Mouse (Mus musculus): ENCODE measurements around the gene Ptpa.

Gene Ptpa

DNA sequence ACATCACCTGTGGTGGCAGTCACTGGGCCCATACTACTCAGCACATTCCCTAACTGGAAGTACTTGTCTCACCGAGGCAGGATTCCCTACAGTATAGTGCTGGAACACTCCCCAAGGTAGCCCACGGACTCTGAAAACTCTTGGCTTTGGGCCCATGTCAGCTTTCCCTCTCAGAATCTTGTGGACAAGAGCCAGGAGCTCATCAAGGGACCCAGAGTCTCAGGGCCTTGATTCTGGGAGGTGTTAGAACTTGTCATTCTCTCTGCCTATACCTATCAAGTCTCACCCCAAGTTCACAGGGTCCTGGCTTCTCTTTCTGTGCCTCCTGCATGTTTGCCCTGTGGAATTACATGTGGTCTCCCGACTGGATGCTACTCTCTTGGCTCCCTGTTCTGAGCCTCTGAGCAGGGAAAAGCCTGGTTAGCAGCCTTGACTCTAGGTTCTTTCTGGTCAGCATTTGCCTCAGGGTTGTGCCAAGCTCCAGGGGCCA is 24.4 kb downstream of the Ptpa start:
- DNase-seq: no peak

DNA sequence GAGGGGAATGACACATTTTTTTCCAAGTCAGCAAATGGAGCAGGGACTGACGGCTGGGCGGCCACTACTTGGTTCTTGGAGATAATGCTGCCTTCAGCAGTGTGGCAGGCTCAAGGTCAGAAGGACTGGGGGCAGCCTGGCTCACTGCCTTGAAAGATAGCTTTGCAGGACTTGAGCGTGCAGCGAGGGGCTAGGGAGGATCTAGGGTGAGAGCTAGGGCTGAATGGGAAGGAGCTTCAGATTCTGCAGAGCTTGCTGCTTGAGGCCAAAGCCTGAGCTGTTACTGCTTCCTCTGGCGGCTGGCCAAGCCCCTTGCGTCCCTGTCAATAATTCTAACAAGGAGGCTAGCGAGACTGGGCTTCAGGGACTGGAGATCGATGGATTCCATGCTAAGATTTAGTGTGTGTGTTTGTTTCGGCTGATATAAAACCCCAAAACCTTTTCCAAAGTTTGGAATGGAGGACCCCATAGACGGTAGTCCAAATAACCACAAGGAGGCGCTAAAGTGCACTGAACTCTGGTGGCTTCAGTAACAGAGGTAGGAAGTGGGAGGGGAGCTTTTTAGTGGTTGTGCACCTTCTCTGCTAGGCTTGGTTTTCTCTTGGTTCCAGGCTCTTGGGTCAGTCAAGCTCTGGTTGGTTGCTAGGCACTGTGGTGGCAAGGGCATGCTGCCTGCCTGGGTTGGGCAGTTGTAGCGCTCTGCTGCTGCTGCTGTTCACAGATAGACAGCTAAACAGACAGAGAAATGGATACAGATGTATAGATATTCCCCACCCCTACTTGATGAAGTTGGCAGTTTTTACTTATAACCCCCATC is 25.1 kb downstream of the Ptpa start:
- DNase-seq: peak; percentile 76 to 78

DNA sequence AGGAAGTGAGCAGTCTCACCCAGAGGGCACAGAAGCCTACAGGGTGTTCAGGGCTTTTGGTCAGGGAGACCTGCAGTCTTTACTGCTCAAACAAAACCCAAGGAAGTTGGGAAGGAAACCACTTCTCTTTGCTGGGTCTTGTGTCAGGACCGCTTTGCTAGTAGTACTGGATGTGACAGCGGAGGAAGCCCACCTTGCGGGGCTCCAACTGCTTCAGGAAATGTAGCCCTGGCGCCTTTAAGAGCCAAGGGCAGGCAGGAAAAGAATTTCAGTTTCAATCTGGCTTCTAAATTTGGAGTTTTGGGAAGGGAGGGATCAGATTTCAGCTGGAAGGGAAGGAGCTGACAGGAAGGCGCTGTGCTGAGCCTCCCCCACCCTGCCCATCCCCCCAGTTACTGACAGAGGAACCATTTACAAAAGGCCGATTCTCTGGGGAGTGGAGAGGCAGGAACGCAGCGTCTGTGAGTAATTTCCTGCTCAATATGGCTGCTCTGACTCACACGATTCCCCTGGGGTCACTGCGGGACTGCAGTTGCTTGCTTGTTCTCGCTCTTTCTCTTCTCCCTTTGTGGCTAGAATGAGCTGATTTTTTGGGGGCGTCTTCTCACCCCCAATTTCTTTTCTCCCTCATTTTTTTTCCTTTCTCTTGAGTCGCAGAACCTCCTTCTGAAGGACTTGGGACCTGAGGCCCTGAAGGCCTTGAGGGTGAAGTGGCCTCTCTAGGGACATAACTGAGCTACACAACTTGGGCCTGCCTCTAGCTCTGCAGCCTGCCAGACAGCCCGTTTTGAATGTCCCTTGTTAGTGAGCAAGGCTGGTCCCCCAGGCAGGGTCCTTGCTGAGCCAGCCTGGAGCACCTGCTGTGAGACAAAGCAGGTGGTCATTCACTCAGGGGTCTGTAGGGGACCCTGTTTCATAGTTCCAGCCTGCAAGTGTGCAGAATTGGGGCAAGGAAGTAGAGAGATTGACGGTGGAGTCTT is 26.0 kb downstream of the Ptpa start:
- peak; percentile 52 to 68 for DNase-seq

DNA sequence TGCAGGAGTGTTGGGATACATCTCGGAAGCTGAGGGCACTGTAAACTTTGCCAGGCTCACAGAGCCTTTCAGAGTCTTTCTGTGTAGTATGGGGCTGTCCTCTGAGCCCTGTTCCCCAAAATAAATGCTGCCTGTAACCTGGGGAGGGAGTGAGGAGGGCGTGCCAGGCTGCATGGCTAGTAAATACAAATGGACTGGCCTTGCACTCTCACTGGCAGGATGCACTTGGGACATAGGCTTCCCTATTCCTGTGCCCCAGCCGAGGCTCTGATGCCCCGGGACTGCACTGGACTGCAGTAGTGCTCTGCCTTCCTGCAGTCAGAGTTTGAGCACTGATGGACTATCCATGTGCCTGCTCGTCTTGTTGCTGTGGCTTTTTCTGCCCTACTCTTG is 26.7 kb downstream of the Ptpa start:
- DNase-seq: no peak

DNA sequence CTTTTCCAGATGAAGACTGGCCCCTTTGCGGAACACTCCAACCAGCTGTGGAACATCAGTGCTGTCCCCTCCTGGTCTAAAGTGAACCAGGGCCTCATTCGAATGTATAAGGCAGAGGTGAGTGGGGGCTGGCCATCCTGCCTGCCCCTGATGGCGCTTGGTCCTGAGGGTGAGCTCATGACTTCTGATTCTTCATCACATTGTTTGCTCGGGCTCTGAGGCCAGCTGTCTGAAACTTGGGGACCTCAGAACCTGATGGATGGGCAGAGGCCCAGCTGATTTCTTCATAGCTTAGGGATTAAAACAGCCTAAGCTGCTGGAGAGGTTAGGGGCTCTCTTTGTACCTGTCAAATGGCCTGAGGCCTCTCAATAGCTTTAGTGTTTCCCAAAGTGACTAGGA is 27.4 kb downstream of the Ptpa start:
- no peak for DNase-seq

DNA sequence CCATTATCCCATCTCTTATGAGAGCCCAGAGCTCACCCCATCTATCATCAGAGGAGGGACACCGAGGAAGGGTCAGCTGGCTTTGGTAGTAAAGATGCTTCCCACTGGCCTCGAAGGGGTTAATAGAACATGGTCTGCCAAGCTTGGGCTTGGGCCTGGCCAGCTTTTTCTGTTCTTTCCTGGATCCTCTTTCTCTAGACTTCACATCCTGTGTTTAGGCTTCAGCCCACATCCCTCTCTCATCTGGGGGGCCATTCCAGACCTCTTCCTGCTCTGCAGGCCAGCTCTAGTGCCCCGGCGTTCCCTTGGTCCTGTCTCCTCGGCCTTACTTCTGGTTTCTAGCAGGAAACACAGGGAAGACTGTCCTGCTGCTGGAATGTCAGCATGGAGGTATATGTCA is 28.2 kb downstream of the Ptpa start:
- DNase-seq: no peak

DNA sequence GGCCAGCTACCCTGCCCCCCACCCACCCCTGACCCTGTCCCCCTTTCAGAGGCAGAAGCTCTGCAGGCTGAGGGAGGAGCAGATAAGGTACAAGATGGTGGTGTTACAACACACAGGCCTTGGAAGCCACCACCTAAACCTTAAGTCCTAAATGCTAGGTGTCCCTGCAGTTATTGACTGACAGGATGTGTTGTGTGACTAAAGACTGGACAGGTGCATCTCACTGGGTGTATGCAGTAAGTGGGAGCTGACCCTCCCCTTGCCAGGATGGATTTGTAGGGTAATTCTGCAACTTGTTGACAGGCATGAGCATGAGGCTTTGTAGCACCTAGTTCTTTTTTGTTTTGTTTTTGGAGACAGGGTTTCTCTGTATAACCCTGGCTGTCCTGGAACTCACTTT is 28.6 kb downstream of the Ptpa start:
- DNase-seq: no peak

DNA sequence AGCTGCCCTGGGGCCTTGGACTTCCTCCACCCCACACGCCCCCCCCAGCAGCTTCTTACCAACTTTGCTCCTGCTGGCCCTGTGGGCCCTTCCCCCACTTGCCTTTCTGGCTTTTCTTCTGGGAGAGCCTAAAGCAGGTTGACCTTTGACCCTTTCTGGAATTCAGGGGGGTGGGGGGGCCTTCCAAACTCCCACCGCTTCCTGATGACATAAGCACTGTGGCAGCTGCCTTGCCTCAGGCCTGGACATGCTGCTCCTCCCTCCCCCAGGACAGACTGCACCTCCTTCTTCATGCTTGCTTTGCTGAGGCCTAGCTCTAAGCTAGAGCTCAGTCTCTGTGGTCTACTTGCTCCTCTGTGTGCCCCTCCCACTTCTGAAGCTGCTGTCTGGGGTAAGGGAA is 29.5 kb downstream of the Ptpa start:
- no peak for DNase-seq

DNA sequence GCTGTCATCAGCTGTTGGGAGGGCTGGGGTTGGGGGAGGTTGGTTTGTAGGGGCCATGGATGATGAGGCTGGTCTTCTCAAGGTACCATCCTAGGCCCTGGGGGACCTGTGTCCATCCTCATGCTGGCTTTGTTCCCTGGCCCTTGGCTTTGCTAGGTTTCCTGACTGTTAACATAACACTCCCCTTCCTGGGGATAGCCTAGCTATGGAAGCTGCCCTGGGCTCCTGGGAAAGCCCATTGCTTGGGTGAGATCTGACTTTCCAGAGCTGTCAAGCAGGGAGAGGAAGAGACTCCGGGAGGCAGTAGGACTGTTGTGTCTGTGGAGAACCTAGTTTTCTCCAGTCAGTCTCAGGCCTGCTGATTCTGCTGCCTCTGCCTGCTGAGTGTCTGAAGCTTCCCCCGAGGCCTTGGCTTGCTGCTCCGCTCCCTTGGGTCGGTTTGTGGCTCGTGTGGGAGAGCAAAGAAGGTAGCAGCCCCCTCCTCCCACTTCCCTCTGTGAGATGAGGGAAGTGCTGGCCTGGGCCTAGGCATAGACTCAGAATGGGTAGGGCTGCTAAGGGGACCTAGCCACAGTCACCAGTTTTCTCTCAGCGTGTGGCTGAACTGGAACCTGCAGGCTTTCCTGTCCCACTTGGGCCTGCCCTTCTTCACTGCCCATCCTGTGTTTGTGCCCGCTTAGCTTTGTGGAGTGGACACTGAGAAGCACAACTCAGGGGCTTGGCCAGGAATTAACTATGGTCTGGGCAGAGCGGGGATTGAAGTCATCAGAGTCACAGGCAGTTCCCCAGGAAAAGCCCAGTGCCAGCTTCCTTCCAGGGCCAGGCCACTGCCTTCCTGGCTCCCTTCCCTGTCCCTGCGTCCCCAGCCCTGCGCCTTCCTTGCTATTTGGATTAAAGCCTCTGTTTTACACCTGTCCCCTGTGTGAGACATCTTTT is 31.3 kb downstream of the Ptpa start:
- DNase-seq: peak; percentile 76 to 79

DNA sequence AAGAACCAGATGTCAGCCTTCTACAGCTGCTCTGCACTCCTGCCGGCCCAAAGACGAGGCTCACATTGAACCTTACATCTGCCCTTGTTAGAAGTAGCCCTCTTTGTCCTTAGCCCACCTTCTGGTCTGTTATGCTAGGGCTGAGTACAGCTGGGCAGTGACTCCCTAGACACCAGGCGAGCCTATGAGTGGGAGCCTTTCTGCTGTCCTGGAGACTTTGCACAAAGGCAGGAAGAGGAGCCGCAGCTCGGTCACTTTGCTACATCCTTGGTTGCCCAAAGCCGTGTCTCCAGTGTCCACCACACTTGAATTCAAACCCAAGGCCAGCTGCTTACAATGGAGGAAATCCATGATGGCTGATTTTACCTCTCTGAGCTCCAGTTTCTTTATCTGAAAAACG is 32.5 kb downstream of the Ptpa start:
- DNase-seq: no peak

DNA sequence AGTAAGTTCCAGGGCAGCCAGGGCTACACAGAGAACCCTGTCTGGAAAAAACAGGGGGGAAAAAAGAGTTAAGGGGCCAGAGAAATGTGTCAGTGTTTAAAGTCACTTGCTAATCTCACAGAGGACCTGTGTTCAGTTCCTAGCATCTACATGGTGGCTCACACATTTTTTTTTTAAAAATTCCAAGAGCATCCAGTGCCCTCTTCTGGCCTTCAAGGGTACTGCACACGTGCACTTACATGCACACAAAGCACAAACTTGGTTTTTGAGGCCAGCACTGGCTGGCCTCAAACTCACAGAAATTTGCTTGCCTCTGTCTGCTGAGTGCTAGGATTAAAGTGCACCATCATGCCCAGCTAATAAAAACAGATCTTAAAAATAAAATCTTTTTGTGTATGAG is 34.7 kb downstream of the Ptpa start:
- DNase-seq: no peak

DNA sequence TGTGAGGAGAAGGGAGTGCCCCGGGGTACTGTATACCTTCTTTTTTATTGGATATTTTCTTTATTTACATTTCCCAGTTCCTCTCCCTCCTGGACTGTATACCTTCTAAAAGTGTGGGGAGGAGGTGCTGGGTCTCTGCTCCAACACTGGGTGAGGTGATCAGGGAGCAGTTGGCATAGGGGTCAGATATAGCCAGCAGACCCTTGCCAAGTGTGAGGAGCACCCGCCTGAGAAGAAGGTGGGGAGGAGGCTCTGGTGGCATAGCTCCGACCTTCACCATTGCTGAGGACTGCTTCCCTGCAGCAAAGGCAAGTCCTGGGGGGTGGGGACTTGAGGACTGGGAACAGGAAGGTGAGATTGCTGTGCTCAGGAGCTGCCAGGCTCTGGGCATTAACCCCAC is 35.7 kb downstream of the Ptpa start:
- no peak for DNase-seq

DNA sequence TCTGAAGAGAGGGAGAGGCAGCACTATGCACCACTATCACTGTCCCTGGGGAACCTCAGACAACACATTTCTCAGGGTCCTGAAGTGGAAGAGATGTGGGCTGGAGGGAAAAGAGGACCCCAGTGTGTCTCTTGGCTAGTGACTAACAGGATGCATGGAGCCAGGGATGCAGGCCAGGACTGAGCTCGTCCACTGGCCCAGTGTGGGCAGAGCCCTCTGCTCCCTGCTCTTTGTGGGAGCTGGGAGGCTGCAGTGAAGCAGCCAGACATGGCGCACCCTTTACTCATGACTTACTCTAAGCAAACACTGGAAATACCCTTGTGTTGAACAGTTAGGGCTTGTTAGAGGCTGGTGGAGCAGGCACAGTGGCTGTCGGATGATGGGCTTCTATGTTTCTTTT is 37.7 kb downstream of the Ptpa start:
- no peak for DNase-seq

DNA sequence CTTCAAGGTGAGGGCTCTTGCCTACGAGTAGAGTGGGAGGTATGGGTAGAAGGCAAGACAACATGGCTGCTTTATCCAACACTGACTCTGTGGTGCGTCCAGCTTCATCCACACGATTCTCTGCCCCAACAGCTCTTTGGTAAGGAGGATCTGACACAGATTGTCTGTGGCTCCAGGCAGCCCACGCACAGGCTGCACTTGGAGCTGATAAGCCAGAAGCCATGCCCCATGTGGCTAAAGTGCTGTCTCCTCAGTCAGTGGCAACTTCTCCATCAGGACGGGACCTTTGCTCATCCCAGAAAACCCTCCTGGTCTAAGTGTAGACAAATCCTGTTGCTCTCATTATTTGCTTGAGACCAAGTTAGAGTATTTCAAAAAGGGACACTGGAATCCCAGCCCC is 38.7 kb downstream of the Ptpa start:
- DNase-seq: no peak

DNA sequence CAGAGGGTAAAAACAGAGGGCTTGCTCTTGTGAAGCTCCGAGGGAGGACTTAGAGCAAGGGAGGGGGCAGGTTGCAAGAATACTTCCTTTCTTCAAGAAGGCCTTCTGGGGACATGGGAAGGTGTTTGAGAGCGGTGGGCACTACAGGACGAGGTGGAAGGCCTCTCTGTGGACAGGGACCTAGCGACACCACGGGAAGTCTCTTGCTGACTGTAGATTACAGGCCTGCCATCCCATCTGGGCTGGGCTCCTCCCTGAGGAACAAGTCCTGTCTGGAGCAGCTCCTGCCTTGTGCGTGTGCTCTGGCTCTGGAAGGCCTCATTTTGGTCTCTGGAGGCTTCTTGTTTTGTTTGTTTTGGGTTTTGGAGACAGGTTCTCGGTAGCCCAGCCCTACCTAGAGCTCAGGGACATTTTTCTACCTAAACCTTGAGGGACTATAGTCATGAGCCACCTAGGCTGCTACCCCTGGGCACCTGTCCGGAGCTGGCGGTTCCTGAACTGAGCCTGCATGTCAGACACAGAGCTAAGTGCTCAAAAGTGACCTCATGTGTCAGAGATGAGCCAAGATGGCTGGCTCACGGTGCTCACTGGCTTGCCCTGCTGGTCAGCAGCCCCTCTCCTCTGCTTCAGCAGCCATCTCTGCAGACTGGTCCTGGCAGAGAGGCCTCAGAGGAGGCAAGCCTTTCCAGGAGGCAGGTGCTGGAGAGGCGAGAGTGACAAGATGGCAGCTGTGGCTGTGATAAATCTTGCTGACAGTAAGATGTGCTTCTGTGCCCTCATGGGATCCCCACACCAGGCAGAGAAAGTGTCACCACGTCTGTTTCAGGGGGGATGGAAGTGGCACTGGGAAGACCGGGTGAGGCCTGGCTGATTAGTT is 40.5 kb downstream of the Ptpa start:
- no peak for DNase-seq

DNA sequence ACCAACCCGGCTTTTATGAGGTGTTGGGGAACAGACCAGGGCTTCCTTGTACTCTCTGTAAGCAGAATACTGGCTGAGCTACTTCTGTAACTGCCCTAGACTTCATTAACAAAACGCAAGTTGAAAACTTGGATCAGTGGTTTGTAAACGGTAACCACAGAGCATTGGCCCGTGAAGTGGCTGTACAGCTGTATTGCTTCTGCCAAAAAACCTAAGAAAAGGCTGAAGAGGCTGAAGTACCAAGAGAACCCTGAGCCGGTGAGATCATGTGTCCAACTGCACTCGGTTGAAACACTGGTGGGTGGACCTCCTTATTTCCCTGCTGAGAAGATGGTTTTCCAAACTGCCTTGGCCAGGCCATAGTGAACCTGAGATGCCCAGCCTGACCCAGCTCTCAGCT is 42.5 kb downstream of the Ptpa start:
- no peak for DNase-seq

DNA sequence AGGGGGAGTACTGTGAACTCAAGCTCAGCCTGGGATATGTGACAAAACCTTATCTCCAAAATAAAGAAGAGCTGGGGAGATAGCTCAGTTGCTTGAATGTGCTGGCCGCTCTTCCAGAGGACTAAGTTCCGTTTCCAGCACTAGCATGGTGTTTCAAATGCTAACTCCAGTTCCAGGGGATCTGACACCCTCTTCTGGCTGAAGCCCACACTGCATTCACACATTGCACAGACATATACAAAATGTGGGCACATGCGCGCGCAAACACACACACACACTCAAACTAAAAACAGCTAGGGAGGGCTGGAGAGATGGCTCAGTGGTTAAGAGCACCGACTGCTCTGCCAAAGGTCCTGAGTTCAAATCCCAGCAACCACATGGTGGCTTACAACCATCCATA is 43.4 kb downstream of the Ptpa start:
- DNase-seq: no peak

DNA sequence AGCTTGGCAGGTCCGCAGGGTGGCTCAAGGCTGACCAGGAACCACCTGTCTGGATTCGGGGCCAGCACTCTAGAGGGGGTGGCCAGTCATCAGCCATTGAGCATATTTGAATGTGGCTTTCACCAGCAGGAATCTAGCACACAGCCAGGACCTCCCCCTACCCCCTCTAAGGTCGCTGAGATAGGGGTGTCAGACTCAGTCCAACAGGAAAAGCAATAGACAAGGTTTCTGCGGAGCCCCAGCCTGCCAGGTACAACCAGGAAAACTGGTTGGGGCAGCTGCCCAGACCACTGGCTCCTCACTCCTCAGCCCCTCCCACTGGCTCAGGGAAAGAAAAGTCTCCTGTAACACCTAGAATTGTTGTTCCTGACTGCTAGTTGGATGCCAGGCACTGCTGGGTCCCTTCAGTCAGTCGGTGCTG is 47.5 kb downstream of the Ptpa start:
- DNase-seq: peak; percentile 43 to 48

DNA sequence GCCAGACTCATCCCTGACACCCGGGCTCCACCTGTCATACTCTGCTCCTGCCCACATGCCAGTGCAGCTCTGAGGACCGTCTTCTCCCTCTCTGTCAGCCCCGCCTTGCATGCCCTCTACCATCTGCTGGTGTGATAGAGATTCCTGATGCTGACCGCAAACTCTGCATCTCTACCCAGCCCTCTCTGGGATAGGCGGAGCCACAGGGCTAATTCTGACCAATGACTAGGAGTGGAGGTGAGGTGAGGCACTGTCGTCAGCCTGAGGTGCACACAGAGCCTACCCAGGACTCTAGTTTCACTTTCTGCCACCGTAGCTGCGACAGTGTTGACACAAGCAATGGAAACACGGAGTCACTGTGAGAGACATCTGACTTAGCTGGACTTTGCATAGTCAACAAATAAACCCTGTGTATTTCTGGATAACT is 48.1 kb downstream of the Ptpa start:
- peak; percentile 65 to 68 for DNase-seq

DNA sequence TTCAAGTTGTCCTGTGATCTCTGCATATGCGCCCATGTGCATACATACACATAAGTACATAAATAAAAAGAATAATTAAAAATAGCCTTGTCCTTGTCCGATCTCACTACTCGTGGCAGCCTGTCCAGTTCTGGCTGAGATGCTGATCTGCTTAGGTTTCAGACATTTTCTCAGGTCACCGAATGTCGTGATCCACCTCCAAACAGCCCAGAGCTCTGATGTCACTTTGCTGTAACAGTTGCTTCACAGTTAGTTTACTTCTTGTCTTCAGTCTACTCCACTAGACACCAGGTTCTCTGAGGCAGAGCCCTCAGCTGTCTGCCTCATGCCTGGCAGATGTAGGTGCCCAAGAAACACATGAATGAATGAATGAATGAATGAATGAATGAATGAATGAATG is 48.6 kb downstream of the Ptpa start:
- no peak for DNase-seq

DNA sequence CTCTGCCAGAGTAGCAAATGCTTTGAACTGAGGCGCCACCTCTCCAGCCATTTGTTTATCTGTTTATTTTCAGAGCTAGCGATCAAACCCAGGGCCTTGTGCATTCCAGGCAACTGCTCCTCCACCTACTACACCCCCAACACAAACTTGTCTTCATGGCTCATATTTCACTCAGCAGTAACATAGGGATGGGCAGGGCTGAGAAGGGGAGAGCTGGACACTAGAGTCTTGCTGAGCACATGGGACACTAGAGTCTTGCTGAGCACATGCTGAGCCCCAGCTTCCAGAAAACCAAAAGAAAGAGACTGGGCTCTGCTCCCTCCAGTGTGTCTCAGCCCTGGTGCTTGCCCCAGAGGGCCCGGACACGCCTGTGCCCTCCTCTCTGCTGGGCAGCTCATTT is 50.9 kb downstream of the Ptpa start:
- DNase-seq: no peak

DNA sequence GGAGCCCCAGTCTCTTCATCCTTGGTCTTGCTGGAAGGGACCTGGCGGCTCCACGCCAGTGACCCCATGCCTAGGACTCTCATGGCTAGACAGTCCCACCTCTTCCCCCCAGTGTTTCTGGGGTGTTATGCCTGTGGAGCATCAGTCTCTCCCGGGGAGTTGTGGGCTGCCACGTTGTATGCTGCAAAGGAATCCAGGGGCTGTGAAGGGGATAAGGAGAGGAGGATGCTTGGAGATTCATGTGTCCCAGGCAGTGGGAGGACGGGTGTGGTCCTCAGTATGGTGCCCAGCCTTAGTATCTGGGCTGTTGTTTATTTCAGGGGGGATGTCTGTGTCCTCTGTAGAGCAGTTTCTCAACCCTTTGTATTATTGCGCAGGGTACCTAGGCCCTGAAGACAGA is 53.2 kb downstream of the Ptpa start:
- no peak for DNase-seq

Measured in cerebellum, postnatal 14 days (tissue).